Mouse (Mus musculus): Measurements from ENCODE around the gene Ferd3l. TPM values are rescaled to one million over a fixed set of nuclear protein-coding genes. Genes with fewer than 3 reads are reported as not detected.

Gene Ferd3l
- polyA plus RNA-seq (2017; shearing (Covaris generic)), result not detected

GRCm38 (mm10) chr12:33928331-33929192, at the start of gene Ferd3l:
Ferd3l (plus strand) TSS chr12:33928425.

GRCm38 (mm10) chr12:33957400-33958240, 29.4 kb downstream of the Ferd3l start, which contains the start of gene Twist1:
Twist1 (plus strand) TSS chr12:33957671.

Other genes starting within 250 kb of the Ferd3l start
- not detected for gene Twist1, start 29.2 kb downstream of the Ferd3l start, polyA plus RNA-seq (2017; shearing (Covaris generic))

All from activated CD4-positive, CD25-positive, alpha-beta regulatory T cell (primary cell).